Mouse (Mus musculus) neural tube, embryonic 15.5 days (tissue): ENCODE measurements at regions not wholly inside any gene's neighbourhood (a gene's known extent, or its start where the extent isn't known, plus 50 kb on each side); places are given as distances from the start of the nearest gene placed in this dataset.
"Not testable (repeated sequence)": the region's sequence is repeated elsewhere in the genome, so short reads cannot be mapped to it uniquely, and the experiment has no call there.

Experiments used
- ATAC-seq: fragments of 200-750 bp; cut with Nextera tagmentation; 2 replicates; pipeline ENCODE4 v1.8.0; 2017; ENCODE audit warnings: mild to moderate bottlenecking, moderate TSS enrichment, moderate library complexity; ENCODE audit not compliant: low FRiP score
- H3K27ac ChIP-seq: fragments of 300-500 bp; sonication (generic); replicated peaks from 2 replicates; pipeline ENCODE4 v1.5.1; 2015; ENCODE audit warnings: mild to moderate bottlenecking, inconsistent platforms
- H3K27me3 ChIP-seq: fragments of 300-500 bp; sonication (generic); replicated peaks from 2 replicates; pipeline ENCODE4 v1.6.1; 2015; ENCODE audit warnings: inconsistent platforms
- H3K36me3 ChIP-seq: fragments of 300-500 bp; sonication (generic); 2 replicates; pipeline ENCODE4 v1.6.1; 2015; ENCODE audit warnings: inconsistent platforms
- H3K4me1 ChIP-seq: fragments of 300-500 bp; sonication (generic); 2 replicates; pipeline ENCODE4 v1.6.1; 2015; ENCODE audit warnings: inconsistent platforms
- H3K4me2 ChIP-seq: fragments of 300-500 bp; sonication (generic); 2 replicates; pipeline ENCODE4 v1.6.1; 2015; ENCODE audit warnings: inconsistent platforms, mild to moderate bottlenecking, moderate library complexity
- H3K4me3 ChIP-seq: fragments of 300-500 bp; sonication (generic); replicated peaks from 2 replicates; pipeline ENCODE4 v1.5.1; 2015; ENCODE audit warnings: mild to moderate bottlenecking, inconsistent platforms
- H3K9ac ChIP-seq: fragments of 300-500 bp; sonication (generic); replicated peaks from 2 replicates; pipeline ENCODE4 v1.6.1; 2015; ENCODE audit warnings: mild to moderate bottlenecking, inconsistent platforms
- H3K9me3 ChIP-seq: fragments of 300-500 bp; sonication (generic); replicated peaks from 2 replicates; pipeline ENCODE4 v1.6.1; 2016; ENCODE audit warnings: inconsistent platforms
- WGBS: fragments of 180-500 bp; shearing (Covaris S2); methylation state at CpG from one replicate; pipeline ENCODE4 v1.1.7; 2015; ENCODE audit warnings: mixed read lengths; 5-methylcytosine and 5-hydroxymethylcytosine counted together

- no peak overlapping the region for H3K4me2 ChIP-seq
- no peaks in the 10 kb centered on the region for H3K27me3 ChIP-seq
- WGBS: 91% methylated on average over 4 of the region's 4 CpGs
- no peak for ATAC-seq
- H3K36me3 ChIP-seq: no peaks in the 10 kb centered on the region
- no peak overlapping the region for H3K4me3 ChIP-seq
- H3K9ac ChIP-seq: no peak overlapping the region
- no peaks in the 10 kb centered on the region for H3K4me1 ChIP-seq
- no peak overlapping the region for H3K27ac ChIP-seq
- H3K9me3 ChIP-seq: no peaks in the 10 kb centered on the region
These were observed 175.9 kb downstream of the Utp18 start for GRCm38 (mm10) chr11:93709686-93710085.

GRCm38 (mm10) chr11:93696982-93697541, 188.5 kb downstream of the Utp18 start:
- Histone ChIP-seq H3K4me1 (no peaks in the 10 kb centered on the region), H3K4me3 (no peak overlapping the region), H3K27me3 (no peaks in the 10 kb centered on the region), H3K27ac (no peak overlapping the region), H3K9me3 (no peaks in the 10 kb centered on the region), H3K36me3 (no peaks in the 10 kb centered on the region), H3K4me2 (no peak overlapping the region), H3K9ac (no peak overlapping the region)
- ATAC-seq: no peak
- WGBS: 88% methylated on average over 8 of the region's 8 CpGs

GRCm38 (mm10) chr11:93696096-93696890, 189.3 kb downstream of the Utp18 start:
- ATAC-seq: no peak
- no peak overlapping the region for H3K4me2 ChIP-seq
- no peak overlapping the region for H3K9ac ChIP-seq
- H3K36me3 ChIP-seq: no peaks in the 10 kb centered on the region
- no peaks in the 10 kb centered on the region for H3K9me3 ChIP-seq
- no peaks in the 10 kb centered on the region for H3K4me1 ChIP-seq
- H3K27me3 ChIP-seq: no peaks in the 10 kb centered on the region
- no peak overlapping the region for H3K27ac ChIP-seq
- H3K4me3 ChIP-seq: no peak overlapping the region
- WGBS: 82% methylated on average over 12 of the region's 12 CpGs

- no peak overlapping the region for H3K27ac ChIP-seq
- ATAC-seq: no peak
- H3K4me2 ChIP-seq: no peak overlapping the region
- no peak overlapping the region for H3K4me3 ChIP-seq
- H3K36me3 ChIP-seq: no peaks in the 10 kb centered on the region
- no peaks in the 10 kb centered on the region for H3K27me3 ChIP-seq
- WGBS: 83% methylated on average over 5 of the region's 5 CpGs
- H3K9me3 ChIP-seq: no peaks in the 10 kb centered on the region
- H3K4me1 ChIP-seq: no peaks in the 10 kb centered on the region
- H3K9ac ChIP-seq: no peak overlapping the region
These were observed 201.9 kb downstream of the Utp18 start for GRCm38 (mm10) chr11:93683691-93684090.

GRCm38 (mm10) chr11:93676299-93676698, 209.3 kb downstream of the Utp18 start:
- Histone ChIP-seq H3K9ac (no peak overlapping the region), H3K4me2 (no peak overlapping the region), H3K9me3 (no peaks in the 10 kb centered on the region), H3K27ac (no peak overlapping the region), H3K4me1 (no peaks in the 10 kb centered on the region), H3K27me3 (no peaks in the 10 kb centered on the region), H3K36me3 (no peaks in the 10 kb centered on the region), H3K4me3 (no peak overlapping the region)
- no peak for ATAC-seq
- 78% methylated on average over 5 of the region's 5 CpGs for WGBS

- WGBS: 87% methylated on average over 3 of the region's 3 CpGs
- no peak overlapping the region for H3K27ac ChIP-seq
- H3K27me3 ChIP-seq: no peaks in the 10 kb centered on the region
- no peaks in the 10 kb centered on the region for H3K36me3 ChIP-seq
- H3K4me2 ChIP-seq: no peak overlapping the region
- no peaks in the 10 kb centered on the region for H3K4me1 ChIP-seq
- ATAC-seq: no peak
- H3K4me3 ChIP-seq: no peak overlapping the region
- no peak overlapping the region for H3K9ac ChIP-seq
- H3K9me3 ChIP-seq: no peaks in the 10 kb centered on the region
These were observed 213.5 kb downstream of the Utp18 start for GRCm38 (mm10) chr11:93672025-93672424.

GRCm38 (mm10) chr11:93661657-93662056, 223.9 kb downstream of the Utp18 start:
- H3K36me3 ChIP-seq: no peaks in the 10 kb centered on the region
- H3K27me3 ChIP-seq: no peaks in the 10 kb centered on the region
- H3K9ac ChIP-seq: no peak overlapping the region
- ATAC-seq: no peak
- H3K9me3 ChIP-seq: no peaks in the 10 kb centered on the region
- 58% methylated on average over 2 of the region's 2 CpGs for WGBS
- no peaks in the 10 kb centered on the region for H3K4me1 ChIP-seq
- H3K4me2 ChIP-seq: no peak overlapping the region
- H3K27ac ChIP-seq: no peak overlapping the region
- H3K4me3 ChIP-seq: no peak overlapping the region

GRCm38 (mm10) chr11:93660379-93660778, 225.2 kb downstream of the Utp18 start:
- Histone ChIP-seq H3K27ac (no peak overlapping the region), H3K4me3 (no peak overlapping the region), H3K9me3 (no peaks in the 10 kb centered on the region), H3K4me1 (peaks cover 11% of the 10 kb centered on the region), H3K27me3 (no peaks in the 10 kb centered on the region), H3K9ac (no peak overlapping the region), H3K4me2 (no peak overlapping the region), H3K36me3 (no peaks in the 10 kb centered on the region)
- ATAC-seq: no peak
- 85% methylated on average over 7 of the region's 7 CpGs for WGBS

GRCm38 (mm10) chr11:93658719-93659118, 226.8 kb downstream of the Utp18 start:
- 68% methylated on average over 8 of the region's 8 CpGs for WGBS
- no peak overlapping the region for H3K9ac ChIP-seq
- H3K4me1 ChIP-seq: peaks cover 11% of the 10 kb centered on the region
- ATAC-seq: no peak
- H3K9me3 ChIP-seq: no peaks in the 10 kb centered on the region
- H3K36me3 ChIP-seq: no peaks in the 10 kb centered on the region
- no peak overlapping the region for H3K4me2 ChIP-seq
- no peak overlapping the region for H3K27ac ChIP-seq
- no peaks in the 10 kb centered on the region for H3K27me3 ChIP-seq
- no peak overlapping the region for H3K4me3 ChIP-seq

- Histone ChIP-seq H3K4me2 (no peak overlapping the region), H3K9me3 (no peaks in the 10 kb centered on the region), H3K36me3 (no peaks in the 10 kb centered on the region), H3K27ac (no peak overlapping the region), H3K4me1 (peaks cover 15% of the 10 kb centered on the region), H3K4me3 (no peak overlapping the region), H3K9ac (no peak overlapping the region), H3K27me3 (no peaks in the 10 kb centered on the region)
- peak; percentile 61 for ATAC-seq
- 50% methylated on average over 9 of the region's 9 CpGs for WGBS
These were observed 229.8 kb downstream of the Utp18 start for GRCm38 (mm10) chr11:93655602-93656239.

- Histone ChIP-seq H3K36me3 (no peaks in the 10 kb centered on the region), H3K27ac (no peak overlapping the region), H3K4me3 (no peak overlapping the region), H3K9ac (no peak overlapping the region), H3K27me3 (no peaks in the 10 kb centered on the region), H3K4me2 (no peak overlapping the region), H3K4me1 (peaks cover 15% of the 10 kb centered on the region), H3K9me3 (no peaks in the 10 kb centered on the region)
- 63% methylated on average over 3 of the region's 3 CpGs for WGBS
- ATAC-seq: no peak
These were observed 232.2 kb downstream of the Utp18 start for GRCm38 (mm10) chr11:93653401-93653800.

- not testable (repeated sequence) for H3K27ac ChIP-seq, H3K4me3 ChIP-seq, H3K4me2 ChIP-seq, H3K9ac ChIP-seq, ATAC-seq, H3K27me3 ChIP-seq, H3K36me3 ChIP-seq, H3K9me3 ChIP-seq
- H3K4me1 ChIP-seq: peaks cover 15% of the 10 kb centered on the region
These were observed 233.6 kb downstream of the Utp18 start for GRCm38 (mm10) chr11:93651966-93652365.
